Mouse (Mus musculus) intestine, embryonic 14.5 days (tissue): ENCODE data around the gene Zfp385b. TPM values are rescaled to one million over a fixed set of nuclear protein-coding genes. Genes with fewer than 3 reads are reported as not detected.

ENCODE experiments used
- ATAC-seq: fragments of 200-750 bp; cut with Nextera tagmentation; replicated peaks from 2 replicates; pipeline ENCODE4 v1.8.0; 2017; ENCODE audit warnings: low read depth, moderate number of reproducible peaks, moderate TSS enrichment, moderate library complexity; ENCODE audit not compliant: low FRiP score, low TSS enrichment
- DNase-seq: peaks from one replicate; pipeline ENCODE4 v3.0.0-alpha.2; 2018; ENCODE audit warnings: low spot score
- H3K27ac ChIP-seq: fragments of 300-500 bp; sonication (generic); 2 replicates; pipeline ENCODE4 v1.5.1; 2014; ENCODE audit warnings: low read depth, mild to moderate bottlenecking, control low read depth
- H3K27me3 ChIP-seq: fragments of 300-500 bp; sonication (generic); replicated peaks from 2 replicates; pipeline ENCODE4 v1.6.1; 2014; ENCODE audit warnings: low read length, control low read depth; ENCODE audit not compliant: control insufficient read depth, insufficient read depth
- H3K36me3 ChIP-seq: fragments of 300-500 bp; sonication (generic); 2 replicates; pipeline ENCODE4 v1.6.1; 2014; ENCODE audit warnings: low read length, control low read depth; ENCODE audit not compliant: control insufficient read depth, insufficient read depth
- H3K4me1 ChIP-seq: fragments of 300-500 bp; sonication (generic); replicated peaks from 2 replicates; pipeline ENCODE4 v1.6.1; 2014; ENCODE audit warnings: low read length, control low read depth, mixed read lengths; ENCODE audit not compliant: control insufficient read depth, insufficient read depth
- H3K4me2 ChIP-seq: fragments of 300-500 bp; sonication (generic); 2 replicates; pipeline ENCODE4 v1.6.1; 2014; ENCODE audit warnings: low read length
- H3K4me3 ChIP-seq: fragments of 300-500 bp; sonication (generic); 2 replicates; pipeline ENCODE4 v1.5.1; 2014; ENCODE audit warnings: low read depth, low read length, control low read depth, mixed read lengths
- H3K9ac ChIP-seq: fragments of 300-500 bp; sonication (generic); 2 replicates; pipeline ENCODE4 v1.6.1; 2014; ENCODE audit warnings: mild to moderate bottlenecking, low read length
- H3K9me3 ChIP-seq: fragments of 300-500 bp; sonication (generic); 2 replicates; pipeline ENCODE4 v1.6.1; 2016; ENCODE audit warnings: low read length, control low read depth; ENCODE audit not compliant: control insufficient read depth
- WGBS: fragments of 180-500 bp; shearing (Covaris S2); extraction: QIAGEN DNeasy Blood & Tissue Kit; methylation state at CpG from one replicate; pipeline ENCODE4 v1.1.7; 2014; 5-methylcytosine and 5-hydroxymethylcytosine counted together
- polyA plus RNA-seq: library from polyadenylated mRNA; unstranded; fragments of >200 nt; fragmentation: Nextera tagmentation; extraction: Ambion mirVana; gene quantifications from 2 replicates; pipeline ENCODE4 v1.2.1, GENCODE M21; 2014

The Zfp385b gene
- polyA plus RNA-seq, 1 experiment from 2014 or later: 7.9 TPM

DNA sequence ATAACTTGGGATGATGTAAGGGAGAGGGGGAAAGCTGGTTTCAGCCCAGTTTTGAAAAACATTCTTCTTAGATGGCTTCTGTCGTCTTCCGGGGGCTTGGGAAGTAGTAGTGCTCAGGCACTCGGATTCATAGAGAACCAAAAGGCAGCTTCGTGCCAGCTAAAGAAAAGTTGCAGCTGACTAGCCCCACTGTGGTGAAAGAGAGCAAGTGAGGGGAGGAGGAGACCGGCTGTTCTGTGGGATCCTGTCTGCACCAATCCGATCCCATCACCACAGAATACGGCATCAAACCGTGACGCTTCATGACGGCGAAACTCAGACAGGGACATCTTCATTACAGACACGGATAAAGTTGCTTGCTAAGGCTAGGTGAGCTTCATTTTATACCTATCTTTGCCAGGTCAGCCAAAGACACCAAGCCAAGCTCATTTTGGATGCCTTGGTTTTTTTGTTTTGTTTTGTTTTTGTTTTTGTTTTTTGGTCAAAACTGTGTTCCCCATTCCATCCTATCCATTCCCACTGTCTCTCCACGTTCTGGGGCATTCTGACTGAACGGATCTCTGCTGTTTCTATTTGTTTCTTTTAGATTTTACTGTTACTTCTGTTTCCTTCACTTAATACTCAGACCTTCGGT lies 44.1 kb downstream of the Zfp385b start:
- no peaks in the 10 kb centered on the region for H3K27me3 ChIP-seq
- peaks cover 1% of the 10 kb centered on the region; the same call in 1 of the 2 replicates for H3K4me1 ChIP-seq
- H3K27ac ChIP-seq: no peak overlapping the region
- no peaks in the 10 kb centered on the region for H3K9me3 ChIP-seq
- 78% methylated on average over 15 of the region's 15 CpGs for WGBS
- no peak for ATAC-seq
- no peak for DNase-seq
- no peaks in the 10 kb centered on the region for H3K36me3 ChIP-seq
- no peak overlapping the region for H3K9ac ChIP-seq
- H3K4me2 ChIP-seq: no peak overlapping the region
- no peak overlapping the region for H3K4me3 ChIP-seq

DNA sequence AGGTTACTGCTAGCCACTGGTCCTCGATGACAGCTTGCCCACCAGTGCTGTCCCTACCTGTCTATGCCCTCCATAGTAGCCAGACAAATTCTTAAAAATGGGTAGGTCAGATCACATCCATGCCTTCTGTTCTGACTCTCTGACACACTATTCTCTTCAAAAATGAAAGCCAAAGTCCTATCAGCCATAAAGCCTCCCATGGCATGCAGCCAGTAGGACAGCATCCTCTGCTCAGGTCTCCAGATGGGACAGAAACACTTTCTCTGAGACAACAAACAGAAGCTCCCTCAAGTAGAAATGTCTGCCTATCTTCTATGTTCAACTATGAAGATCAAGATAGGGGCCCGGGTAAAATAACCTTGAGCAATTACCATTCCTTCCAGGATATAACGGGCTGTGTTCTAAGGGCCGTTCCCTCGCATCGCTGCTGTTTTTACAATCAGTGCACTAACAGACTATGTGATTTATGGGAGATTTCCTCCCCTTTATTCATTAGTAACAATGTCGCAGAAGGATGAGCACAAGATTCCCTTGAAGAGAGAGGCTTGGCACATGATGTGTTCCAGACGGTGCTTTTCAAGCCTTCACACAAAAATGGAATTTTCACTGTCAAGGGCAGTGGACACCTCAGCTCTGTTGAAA lies 49.3 kb downstream of the Zfp385b start:
- no peaks in the 10 kb centered on the region for H3K9me3 ChIP-seq
- no peak overlapping the region for H3K27ac ChIP-seq
- no peak overlapping the region for H3K9ac ChIP-seq
- H3K36me3 ChIP-seq: no peaks in the 10 kb centered on the region
- 38% methylated on average over 8 of the region's 8 CpGs for WGBS
- ATAC-seq (no peak), DNase-seq (no peak)
- no peak overlapping the region for H3K4me2 ChIP-seq
- no peaks in the 10 kb centered on the region for H3K27me3 ChIP-seq
- H3K4me1 ChIP-seq: 0 out of 2 replicates have a peak, but pooled peaks cover 2% of the 10 kb centered on the region
- no peak overlapping the region for H3K4me3 ChIP-seq

DNA sequence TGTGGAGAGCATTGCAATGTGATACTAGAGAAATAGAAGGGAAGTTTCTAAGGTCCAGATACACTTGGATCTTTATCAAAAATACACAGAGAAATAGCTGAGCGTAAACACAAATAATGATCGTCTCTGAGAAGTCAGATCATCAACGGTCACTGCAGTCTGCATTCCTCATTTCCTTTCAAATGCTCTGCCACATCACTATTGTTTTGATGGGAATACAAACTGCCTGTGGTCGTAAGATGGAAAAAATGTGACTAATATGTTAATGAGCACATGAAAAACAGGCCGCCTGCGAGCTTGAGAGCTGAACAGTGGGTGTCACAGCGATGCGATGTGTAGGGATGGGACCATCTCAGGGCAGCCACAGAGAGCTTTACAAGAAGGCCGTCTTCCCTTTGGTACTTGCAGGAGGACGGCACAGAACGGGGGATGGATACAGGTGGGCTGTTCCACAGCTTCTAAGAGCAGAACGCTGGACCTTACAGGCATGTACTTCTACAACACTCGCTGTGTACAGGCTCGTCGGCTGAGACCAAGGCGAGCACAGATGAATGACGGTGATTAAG lies 51.0 kb downstream of the Zfp385b start:
- ATAC-seq (no peak), DNase-seq (no peak)
- H3K9me3 ChIP-seq: no peaks in the 10 kb centered on the region
- no peaks in the 10 kb centered on the region for H3K36me3 ChIP-seq
- whole genome bisulfite sequencing: 79% methylated on average over 17 of the region's 17 CpGs
- no peak overlapping the region for H3K27ac ChIP-seq
- no peaks in the 10 kb centered on the region for H3K27me3 ChIP-seq
- H3K9ac ChIP-seq: no peak overlapping the region
- no peak overlapping the region for H3K4me3 ChIP-seq
- H3K4me2 ChIP-seq: no peak overlapping the region
- 0 out of 2 replicates have a peak, but pooled peaks cover 2% of the 10 kb centered on the region for H3K4me1 ChIP-seq

GRCm38 (mm10) chr2:77761967-77762366 lies 57.5 kb downstream of the Zfp385b start:
- no peak for DNase-seq
- 93% methylated on average over 8 of the region's 8 CpGs for WGBS

GRCm38 (mm10) chr2:77758403-77759071 lies 60.9 kb downstream of the Zfp385b start:
- no peaks in the 10 kb centered on the region for H3K36me3 ChIP-seq
- ATAC-seq: no peak
- H3K4me1 ChIP-seq: no peaks in the 10 kb centered on the region

More at GRCm38 (mm10) chr2:77761967-77762366, 57.5 kb downstream of the Zfp385b start:
- Histone ChIP-seq H3K27ac (no peak overlapping the region), H3K36me3 (no peaks in the 10 kb centered on the region), H3K9ac (no peak overlapping the region), H3K27me3 (no peaks in the 10 kb centered on the region), H3K9me3 (no peaks in the 10 kb centered on the region), H3K4me1 (no peaks in the 10 kb centered on the region), H3K4me2 (no peak overlapping the region), H3K4me3 (no peak overlapping the region)
- no peak for ATAC-seq

GRCm38 (mm10) chr2:77752491-77752890 lies 66.9 kb downstream of the Zfp385b start:
- H3K27me3 ChIP-seq: no peaks in the 10 kb centered on the region
- no peak for DNase-seq
- no peak overlapping the region for H3K4me3 ChIP-seq
- 83% methylated on average over 4 of the region's 4 CpGs for WGBS
- H3K4me1 ChIP-seq: no peaks in the 10 kb centered on the region
- no peak overlapping the region for H3K9ac ChIP-seq
- H3K9me3 ChIP-seq: no peaks in the 10 kb centered on the region
- no peaks in the 10 kb centered on the region for H3K36me3 ChIP-seq
- H3K27ac ChIP-seq: no peak overlapping the region
- H3K4me2 ChIP-seq: no peak overlapping the region
- ATAC-seq: no peak

More at GRCm38 (mm10) chr2:77758403-77759071, 60.9 kb downstream of the Zfp385b start:
- H3K4me2 ChIP-seq: no peak overlapping the region
- no peak overlapping the region for H3K4me3 ChIP-seq
- no peaks in the 10 kb centered on the region for H3K27me3 ChIP-seq
- 74% methylated on average over 15 of the region's 15 CpGs for WGBS
- H3K9ac ChIP-seq: no peak overlapping the region
- H3K9me3 ChIP-seq: no peaks in the 10 kb centered on the region
- no peak overlapping the region for H3K27ac ChIP-seq
- no peak for DNase-seq

DNA sequence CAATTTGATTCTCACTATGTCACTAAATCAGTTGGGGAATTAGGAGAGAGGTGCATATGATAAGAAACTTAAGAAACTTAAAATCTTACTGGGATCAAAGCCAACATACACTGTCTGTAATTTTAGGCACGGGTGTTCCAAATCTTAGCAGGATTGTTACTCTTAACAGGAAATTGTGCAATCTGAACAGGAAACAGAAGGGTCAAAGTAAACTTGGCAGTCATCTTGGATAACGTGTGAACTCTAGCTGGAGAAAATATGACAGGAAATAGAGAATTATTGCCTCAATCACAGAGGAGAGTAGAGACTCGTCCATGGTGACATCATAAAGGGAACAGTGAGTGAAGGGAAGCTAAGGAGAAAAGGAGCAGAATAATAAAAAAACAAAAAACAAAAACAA lies 69.8 kb downstream of the Zfp385b start:
- H3K9me3 ChIP-seq: no peaks in the 10 kb centered on the region
- H3K4me3 ChIP-seq: no peak overlapping the region
- WGBS: 38% methylated on average over 3 of the region's 3 CpGs
- DNase-seq (no peak), ATAC-seq (no peak)
- H3K27me3 ChIP-seq: no peaks in the 10 kb centered on the region
- no peaks in the 10 kb centered on the region for H3K36me3 ChIP-seq
- H3K4me2 ChIP-seq: no peak overlapping the region
- no peak overlapping the region for H3K9ac ChIP-seq
- no peak overlapping the region for H3K27ac ChIP-seq
- H3K4me1 ChIP-seq: no peaks in the 10 kb centered on the region

DNA sequence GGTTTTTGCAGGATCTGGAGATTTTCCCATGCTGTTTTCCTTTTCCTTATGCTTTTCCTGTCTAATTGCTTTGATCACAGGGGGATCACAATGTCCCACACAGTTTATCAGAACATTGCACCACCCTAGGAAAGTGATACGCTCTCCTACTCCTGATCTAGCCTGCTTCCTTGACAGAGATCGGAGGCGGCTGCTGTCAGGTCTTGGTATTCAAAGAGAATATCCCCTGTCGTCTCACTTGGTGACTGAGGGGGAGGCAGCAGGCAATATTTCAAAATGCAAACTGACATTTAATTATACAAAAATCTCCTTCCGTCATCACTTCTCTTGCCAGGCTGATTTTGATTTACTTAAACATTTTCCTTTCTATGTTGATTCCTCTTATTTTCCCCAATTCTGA lies 73.0 kb downstream of the Zfp385b start:
- H3K27ac ChIP-seq: no peak overlapping the region
- no peaks in the 10 kb centered on the region for H3K27me3 ChIP-seq
- H3K36me3 ChIP-seq: no peaks in the 10 kb centered on the region
- H3K9ac ChIP-seq: no peak overlapping the region
- 74% methylated on average over 5 of the region's 5 CpGs for WGBS
- no peak for DNase-seq
- no peaks in the 10 kb centered on the region for H3K9me3 ChIP-seq
- H3K4me2 ChIP-seq: no peak overlapping the region
- no peaks in the 10 kb centered on the region for H3K4me1 ChIP-seq
- no peak for ATAC-seq
- no peak overlapping the region for H3K4me3 ChIP-seq
